Mouse (Mus musculus): Measurements from ENCODE around the gene Aamp.

GRCm38 (mm10) chr1:74268750-74269149, 15.8 kb downstream of the Aamp start:
- TF ChIP-seq CTCF (IDR thresholded peaks at IDR 0.05; ENCODE audit: borderline replicate concordance, insufficient read depth, low read length) (no peak), POLR2A (IDR thresholded peaks at IDR 0.05; ENCODE audit: low read depth, low read length) (no peak)

Data from embryonic fibroblast, embryonic 13.5 days (primary cell).